Mouse (Mus musculus) neutrophil, adult 5-6 weeks (primary cell): ENCODE results near the gene Pemt. TPM values are rescaled to one million over a fixed set of nuclear protein-coding genes. Genes with fewer than 3 reads are reported as not detected.
"Not testable (repeated sequence)": the region's sequence is repeated elsewhere in the genome, so short reads cannot be mapped to it uniquely, and the experiment has no call there.

Experiments
- ATAC-seq: fragments of 151-379, 151-347 bp; 2 replicates; pipeline ENCODE4 v1.8.0; 2017; ENCODE audit warnings: mild to moderate bottlenecking, moderate TSS enrichment; ENCODE audit not compliant: insufficient number of reproducible peaks, poor library complexity, low FRiP score, severe bottlenecking; ENCODE audit errors: extremely low read depth
- total RNA-seq: library from RNA; stranded (forward); fragments of 200-1000 nt; gene quantifications from 2 replicates; pipeline ENCODE4 v1.2.3, GENCODE M21; 2017

Gene Pemt
- total RNA-seq, 1 experiment from 2014 or later: not detected

DNA sequence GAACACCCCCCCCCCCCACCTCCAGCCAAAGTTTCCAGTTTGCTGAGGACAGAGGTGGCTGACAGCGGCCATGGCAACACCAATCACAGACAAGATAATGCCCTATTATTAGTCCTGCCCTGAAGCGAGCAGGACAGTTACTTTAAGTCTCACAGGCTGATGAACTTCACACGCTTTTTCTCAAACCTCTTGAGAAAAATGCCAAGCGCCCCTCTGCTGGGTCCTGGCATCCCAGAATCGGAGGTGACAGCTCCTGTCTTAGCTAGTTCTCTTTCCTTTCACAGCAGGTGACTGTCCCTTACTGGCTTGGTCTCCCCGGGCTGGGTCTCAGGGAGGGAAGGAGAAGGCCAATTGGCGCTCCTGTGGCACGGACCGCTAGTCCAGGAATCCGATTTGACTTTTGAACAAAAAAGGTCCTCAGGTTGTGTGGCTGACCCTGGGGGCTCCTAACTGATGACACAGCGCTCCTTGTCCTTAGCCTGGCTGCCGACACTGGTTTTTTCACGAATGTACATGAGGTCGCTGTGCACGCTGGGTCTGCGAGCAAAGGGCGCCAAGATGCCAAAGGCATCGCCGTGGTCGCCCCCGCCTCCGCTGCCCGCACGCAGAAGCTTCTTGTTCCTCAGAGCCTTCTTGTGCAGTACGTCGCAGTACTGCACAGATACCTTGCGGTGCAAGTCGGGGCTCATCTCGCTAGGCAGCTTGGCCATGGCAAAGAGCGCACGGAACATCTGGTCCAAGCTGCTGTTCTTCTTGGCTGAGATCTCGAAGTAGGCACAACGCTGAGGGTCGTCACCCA, 82.7 kb downstream of the Pemt start:
- ATAC-seq: no peak

DNA sequence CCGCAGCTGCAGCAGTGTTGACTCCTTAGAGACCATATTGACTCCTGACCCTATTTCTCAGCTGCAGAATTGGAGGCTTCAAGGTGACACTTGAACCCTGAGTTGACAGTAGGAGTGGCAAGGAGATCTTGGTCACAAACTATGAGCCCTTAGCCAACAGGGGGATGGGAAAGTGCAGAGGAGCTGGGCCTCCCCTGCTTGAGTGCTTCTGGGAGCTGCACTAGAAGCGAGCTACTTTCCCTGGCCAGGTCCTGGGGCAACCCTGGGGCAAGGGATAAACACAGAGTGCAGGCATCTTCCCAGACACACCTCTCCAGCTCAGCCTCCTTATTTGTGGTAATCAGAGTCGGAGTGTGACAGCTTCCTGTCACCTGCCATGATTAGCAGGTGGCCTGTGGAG, 83.7 kb downstream of the Pemt start:
- ATAC-seq: no peak

DNA sequence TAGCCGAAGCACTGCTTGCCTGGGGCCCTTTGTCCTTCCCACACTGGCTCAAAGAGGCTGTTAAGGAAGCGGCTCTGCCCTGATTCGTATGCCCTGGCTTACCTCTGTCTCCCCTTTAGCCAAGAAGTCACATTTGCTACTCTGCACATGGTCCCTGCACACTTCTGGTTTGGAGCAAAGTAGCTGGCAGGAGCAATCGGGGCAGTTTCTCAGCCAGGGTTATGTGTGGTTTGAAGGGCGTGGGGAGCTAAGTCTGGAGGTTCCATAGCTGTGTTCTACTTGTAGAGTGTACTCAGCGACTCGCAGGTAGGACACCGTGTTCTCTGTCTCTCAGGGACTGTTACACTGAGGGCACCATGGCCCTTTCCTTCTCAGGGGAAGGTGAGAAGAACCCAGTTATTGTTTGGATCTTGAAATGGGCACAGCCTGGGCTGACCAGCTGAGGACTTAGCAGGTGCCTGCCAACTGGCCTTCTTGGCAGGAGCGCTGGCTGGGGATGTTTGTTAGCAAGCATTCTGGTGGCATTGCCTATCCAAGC, 84.9 kb downstream of the Pemt start:
- ATAC-seq: no peak

DNA sequence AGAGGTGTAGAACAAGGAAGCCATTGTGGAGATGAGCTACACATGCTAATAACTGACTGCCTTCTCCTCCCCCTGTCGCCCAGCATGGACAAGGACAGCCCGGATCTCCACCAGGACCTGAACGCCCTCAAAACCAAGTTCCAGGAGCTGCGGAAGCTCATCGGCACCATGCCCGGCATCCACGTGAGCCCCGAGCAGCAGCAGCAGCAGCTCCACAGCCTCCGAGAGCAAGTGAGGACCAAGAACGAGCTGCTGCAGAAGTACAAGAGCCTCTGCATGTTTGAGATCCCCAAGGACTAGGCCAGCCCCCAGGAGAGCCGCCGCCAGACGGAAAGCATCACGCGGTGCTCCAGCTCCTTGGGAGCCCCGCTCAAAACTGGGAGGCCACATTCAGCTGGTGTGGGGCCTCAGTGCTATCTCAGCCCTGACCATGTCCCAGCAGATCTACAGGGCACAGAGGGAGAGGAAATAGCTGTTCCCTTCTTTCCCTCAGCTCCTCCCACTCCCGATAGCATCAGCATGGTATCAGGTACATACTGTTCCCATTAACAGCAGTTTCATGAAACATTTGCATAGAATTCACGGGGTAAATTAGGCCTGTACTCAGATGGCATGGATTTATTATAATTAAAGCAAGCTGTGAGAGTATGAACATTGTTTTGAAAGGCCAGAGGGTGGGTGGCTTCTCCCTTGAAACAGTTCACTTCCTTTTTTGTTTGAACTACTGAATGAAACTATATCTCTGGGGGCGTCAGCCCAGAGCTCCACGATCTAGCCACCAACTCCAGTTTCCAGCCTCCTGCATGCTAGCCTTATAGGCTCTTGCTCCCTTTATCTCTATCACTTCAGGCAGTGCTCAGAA, 85.6 kb downstream of the Pemt start:
- ATAC-seq: no peak

DNA sequence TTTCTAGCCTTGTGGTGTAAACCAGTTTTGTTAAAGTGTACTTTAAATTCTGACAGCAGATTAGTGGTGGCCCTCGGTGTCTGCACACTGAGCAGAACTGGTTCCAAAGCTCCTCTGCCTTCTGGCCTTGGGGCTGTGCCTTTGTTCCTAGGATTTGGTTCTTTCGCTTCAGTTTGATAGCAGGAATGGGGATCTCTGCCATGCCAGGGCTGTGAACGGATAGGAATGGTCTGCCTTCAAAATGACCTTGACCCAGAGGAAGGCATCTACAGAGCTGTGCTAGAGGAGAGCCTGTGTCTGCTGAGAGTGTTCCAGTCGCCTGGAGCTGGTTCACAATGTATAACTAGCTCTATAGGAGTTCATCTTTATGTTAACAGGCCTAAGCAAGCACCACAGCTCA, 86.8 kb downstream of the Pemt start:
- no peak for ATAC-seq

DNA sequence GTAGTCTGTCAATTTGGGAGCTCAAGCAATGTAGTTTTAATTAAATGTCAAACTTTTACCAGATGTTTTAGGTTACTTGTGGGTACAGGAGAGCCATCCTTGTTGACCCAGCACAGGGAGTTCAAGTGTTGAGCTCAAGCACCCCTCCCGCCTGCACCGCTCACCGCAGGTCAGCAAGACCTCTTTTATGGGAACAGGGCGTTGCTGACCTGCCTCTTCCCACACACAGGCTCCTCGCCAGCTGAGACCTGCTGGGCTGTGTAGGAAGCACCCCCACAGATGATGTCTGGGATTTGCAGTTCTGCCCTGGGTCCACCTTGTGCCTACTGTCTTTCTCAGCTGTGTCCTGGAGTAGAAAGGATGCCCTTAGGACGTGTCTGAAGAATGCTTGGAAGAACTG, 89.5 kb downstream of the Pemt start:
- no peak for ATAC-seq

DNA sequence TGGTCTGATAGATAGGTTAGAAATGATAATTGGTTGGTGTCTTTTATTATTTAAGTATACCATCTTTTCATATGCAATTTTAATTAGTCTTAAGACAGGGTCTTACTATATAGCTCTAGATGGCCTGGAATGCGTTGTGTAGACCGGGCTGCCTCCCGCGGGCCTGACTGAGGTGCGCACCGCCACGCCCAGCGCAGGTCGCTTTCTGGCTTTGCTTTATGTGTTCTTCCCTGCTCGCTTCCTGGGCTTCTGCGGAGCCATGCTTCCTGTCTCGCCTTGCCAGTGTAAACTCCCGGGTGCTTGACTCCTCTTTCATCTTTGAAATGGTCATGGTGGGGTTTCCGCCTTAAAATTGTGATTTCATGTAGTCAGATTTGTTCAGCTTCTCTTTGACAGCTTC, 93.4 kb downstream of the Pemt start:
- ATAC-seq: no peak

DNA sequence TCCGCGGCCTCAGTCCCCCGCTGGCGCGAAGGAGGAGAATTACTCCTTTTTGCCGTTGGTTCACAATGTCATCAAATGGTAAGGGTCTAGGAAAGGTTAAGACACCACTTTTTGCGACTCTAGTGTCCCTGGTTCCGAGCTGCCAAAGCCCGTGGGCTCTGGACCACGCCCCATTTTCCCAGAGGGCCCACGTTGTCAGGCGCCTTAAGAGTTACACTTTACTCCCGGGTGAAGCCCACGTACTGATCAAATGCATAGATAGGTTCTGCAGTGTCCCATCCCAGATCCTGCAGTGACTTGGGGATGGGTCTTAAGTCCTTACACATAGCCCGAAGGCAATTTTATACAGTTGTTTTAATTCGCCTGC, 97.9 kb downstream of the Pemt start:
- no peak for ATAC-seq

DNA sequence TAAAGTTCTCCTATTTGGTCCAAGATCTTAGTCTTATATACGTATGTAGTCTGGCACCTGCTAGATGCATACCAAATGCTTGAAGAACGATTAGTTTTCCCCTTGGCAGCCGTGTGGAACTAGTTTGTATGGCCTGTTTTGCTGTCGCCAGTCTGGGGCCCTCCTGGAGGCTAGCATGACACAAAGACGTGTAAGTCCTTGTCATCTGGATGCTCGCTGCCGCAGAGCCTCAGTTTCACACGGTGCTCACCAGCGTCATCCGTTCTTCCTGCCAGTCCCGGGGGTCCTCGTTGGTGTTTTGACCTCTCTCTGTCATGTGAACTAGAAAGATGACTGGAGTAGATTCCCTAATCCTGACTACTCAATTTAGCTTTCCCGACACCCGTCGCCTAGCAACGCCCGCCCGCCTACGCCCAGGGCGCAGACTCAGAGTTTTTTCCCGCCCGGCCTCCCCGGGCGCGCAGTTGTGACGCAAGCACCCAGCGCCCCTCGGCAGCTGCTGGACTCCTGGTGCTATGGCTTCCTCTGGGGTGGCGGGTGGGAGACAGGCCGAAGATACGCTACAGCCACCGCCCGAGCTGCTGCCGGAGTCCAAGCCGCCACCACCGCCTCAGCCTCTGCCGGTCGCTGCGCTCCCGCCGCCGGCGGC, 98.4 kb downstream of the Pemt start, which contains the start of gene Med9:
Med9 (plus strand) TSS at position 455 of the 649 bp plus-strand sequence.
- ATAC-seq: peak; percentile 64

DNA sequence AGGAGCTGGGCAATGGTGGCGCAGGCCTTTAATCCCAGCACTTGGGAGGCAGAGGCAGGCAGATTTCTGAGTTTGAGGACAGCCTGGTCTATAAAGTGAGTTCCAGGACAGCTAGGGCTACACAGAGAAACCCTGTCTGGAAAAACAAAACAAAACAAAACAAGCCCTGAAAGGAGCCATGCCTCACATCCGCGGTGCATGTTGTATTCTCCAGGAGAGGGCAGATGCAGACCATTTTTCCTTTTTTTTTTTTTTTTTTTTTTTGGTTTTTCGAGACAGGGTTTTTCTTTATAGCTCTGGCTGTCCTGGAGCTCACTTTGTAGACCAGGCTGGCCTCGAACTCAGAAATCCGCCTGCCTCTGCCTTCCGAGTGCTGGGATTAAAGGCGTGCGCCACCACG, 101.4 kb downstream of the Pemt start:
- ATAC-seq: not testable (repeated sequence)

DNA sequence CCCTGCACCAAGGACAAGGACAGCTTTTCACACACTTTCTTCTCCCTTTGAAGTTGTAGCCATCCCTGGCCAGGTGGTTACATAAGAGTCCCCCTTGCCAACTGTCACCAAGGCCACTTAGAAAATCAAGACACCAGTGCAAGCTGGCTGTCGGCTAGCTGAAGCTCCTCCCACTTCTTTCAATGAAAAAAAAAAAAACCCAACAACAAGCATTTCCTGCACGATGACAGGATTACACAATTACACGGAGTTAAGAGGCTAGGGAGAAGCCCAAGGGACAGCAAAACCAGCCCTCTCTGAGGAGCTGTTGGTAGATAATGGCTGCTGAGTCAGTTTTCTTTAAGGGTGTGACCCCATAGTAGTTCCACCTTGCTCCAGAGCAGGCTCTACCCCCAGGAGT, 104.9 kb downstream of the Pemt start:
- ATAC-seq: no peak

DNA sequence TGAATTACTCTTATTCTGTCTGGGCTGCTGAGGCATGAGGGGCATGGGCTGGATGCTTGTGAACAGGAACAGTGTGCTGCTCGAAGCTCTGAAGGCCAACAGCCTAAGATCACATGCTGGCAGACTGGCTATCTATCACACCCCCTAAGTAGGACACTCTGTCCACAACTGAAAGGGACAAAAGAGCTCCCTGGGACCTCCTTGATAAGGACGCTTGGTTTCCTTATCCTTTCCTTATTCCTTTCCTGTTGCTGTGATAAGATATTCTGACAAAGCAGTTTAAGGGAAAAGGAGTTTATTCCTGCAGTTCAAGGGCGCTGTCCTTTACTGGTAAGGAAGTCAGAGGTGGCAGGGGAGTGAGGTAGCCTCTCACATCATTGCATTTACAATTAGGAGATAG, 105.6 kb downstream of the Pemt start:
- no peak for ATAC-seq

DNA sequence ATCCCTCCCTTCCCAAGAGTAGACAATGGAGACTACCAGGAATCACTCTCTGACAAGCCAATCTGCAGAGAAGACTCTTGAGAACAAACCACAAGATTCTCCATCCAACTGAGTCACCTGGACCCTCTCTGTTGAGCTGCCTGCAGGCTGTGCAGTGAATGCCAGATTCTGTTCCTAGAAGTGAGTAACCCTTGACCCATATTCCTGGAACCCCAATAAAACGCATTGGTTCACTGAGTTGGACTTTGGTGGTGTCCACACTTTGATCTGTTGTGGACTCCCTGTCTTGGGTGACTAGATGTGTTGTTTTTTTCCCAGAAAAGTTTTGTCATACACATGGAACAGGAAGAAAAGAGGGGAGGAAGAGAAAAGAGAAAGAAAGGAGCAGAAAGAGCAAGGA, 106.5 kb downstream of the Pemt start:
- ATAC-seq: no peak

DNA sequence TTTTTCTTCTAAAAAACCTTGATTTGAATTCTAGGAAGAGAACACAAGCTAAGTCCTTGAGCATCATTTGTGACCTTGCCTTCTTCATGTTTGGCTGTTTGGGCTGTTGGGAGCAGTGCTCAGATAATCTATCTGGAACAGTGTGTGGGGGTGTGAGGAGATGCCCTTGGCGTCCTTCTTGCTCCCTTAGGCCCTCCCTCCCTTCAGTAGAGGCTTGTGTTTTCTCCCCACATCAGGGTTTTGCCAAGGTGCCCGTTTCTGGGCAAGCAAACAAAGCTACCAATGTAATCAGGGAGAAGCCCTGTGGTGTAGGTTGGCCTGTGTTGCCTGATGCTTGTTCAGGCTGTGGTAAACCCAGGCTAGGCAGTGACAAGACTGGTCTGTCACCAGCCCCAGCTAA, 108.7 kb downstream of the Pemt start:
- no peak for ATAC-seq

DNA sequence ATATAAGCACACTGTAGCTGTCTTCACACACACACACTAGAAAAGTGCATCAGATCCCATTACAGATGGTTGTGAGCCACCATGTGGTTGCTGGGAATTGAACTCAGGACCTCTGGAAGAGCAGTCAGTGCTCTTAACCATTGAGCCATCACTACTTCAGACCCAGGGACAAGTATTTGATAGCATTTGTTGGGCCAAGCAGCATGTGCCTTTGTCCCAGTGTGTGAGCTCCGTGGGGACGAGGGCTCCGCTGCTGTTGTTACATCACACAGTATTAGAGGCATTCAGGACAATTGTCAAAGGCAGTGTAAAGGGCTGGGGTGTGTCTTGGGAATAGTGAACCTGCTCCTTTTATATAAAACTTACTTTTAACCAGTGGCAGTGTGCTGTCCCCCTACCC, 109.3 kb downstream of the Pemt start:
- no peak for ATAC-seq

DNA sequence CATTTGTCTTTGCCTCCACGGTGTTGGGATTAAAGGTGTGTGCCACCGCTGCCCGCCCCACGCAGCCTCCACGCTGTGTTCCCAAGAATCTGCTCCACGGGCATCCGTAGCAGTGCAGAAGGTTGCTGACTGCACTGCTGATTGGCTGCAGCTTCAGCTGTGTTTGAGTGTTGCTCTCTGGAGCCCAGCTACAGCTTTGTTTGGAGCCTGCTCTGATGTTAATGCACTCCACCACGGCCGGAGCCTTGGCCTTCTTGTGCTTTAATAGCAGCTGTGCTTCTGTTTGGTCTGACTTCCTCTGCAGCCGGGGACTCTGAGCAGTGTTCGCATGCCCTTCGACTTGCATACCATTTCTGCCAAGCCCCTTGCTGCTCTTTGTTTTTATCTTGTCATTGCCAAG, 112.3 kb downstream of the Pemt start:
- no peak for ATAC-seq

DNA sequence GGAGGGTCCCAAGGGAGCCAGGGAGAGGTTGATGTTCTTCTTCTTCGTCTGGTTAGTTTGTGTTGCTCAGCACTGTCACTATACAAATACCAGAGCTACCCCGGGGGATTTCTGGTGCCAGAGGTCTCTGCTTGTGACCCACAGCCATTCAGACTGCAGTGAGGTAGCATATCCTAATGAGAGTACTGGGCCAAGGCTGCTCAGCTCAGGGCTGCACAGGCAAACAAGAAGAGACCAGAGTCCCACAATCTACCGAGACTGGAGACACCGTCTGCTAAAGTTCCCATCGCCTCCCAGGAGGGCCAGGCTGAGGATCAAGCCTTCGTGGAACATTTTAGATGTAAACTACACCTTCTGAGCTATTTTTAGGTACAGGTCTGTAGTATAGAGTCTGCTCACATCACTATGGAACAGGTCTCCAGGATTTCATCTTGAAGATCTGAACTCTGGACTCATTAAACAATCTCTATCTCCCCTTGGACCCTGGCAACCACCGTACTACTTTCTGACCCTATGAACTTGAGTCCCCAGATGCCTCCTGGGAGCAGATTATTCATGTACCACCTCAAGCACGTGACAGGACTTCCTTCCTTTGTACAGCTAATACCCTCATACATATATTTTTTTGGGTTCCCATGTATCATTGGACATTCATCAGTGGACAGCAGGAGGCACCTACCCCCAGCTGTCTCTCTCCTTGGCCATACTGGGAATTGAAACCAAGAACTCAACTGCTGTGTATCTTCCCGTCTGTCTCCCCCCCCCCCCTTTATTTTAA, 113.5 kb downstream of the Pemt start:
- ATAC-seq: no peak

DNA sequence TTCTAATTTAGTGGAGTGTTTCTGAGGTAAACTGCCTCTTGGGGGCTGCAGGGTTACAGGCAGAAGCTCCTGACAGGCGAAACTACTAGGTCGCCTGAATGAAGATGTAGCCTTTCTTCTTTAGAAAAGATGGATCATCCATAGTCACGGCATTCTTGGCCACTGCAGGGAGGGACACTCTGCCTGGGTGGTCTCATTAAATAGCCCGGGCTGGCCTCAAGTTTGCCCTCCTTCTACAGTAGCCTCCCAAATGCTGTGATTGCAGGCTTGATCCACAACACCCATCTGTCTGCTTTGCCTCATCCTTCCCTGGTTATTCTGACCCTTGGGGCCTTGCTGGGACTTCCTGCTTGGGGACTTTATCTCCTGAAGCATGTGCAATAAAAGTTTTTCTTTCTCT, 116.3 kb downstream of the Pemt start:
- no peak for ATAC-seq

DNA sequence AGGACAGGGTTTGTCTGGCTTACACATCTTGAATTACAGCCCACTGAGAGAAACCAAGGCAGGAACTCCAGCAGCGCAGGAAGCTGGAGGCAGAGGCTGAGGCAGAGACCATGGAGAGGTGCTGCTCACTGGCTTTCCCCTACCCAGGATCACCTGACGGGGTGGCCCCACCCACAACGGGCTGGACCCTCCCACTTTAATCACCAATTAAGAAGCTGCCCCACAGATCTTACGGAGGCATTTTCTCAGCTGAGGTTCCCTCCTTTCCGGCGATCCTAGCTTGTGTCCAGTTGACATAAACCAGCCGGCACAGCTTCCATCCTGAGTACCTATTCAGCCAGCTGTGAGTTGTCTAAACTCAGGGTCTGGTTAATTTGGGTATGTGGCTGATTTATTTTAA, 125.0 kb downstream of the Pemt start:
- ATAC-seq: no peak
